Mouse (Mus musculus) forebrain, embryonic 12.5 days (tissue): ENCODE results near the gene Layn. TPM values are rescaled to one million over a fixed set of nuclear protein-coding genes. Genes with fewer than 3 reads are reported as not detected.

ENCODE experiments used
- ATAC-seq: fragments of 200-750 bp; cut with Nextera tagmentation; 2 replicates; pipeline ENCODE4 v1.8.0; 2017; ENCODE audit warnings: moderate TSS enrichment; ENCODE audit not compliant: low FRiP score
- H3K27ac ChIP-seq: fragments of 300-500 bp; sonication (generic); 2 replicates; pipeline ENCODE4 v1.5.1; 2016; ENCODE audit warnings: mild to moderate bottlenecking
- H3K27me3 ChIP-seq: fragments of 300-500 bp; sonication (generic); 2 replicates; pipeline ENCODE4 v1.6.1; 2016; ENCODE audit warnings: mild to moderate bottlenecking
- H3K36me3 ChIP-seq: fragments of 300-500 bp; sonication (generic); replicated peaks from 2 replicates; pipeline ENCODE4 v1.6.1; 2016; ENCODE audit warnings: mild to moderate bottlenecking
- H3K4me1 ChIP-seq: fragments of 300-500 bp; sonication (generic); 2 replicates; pipeline ENCODE4 v1.6.1; 2016
- H3K4me2 ChIP-seq: fragments of 300-500 bp; sonication (generic); 2 replicates; pipeline ENCODE4 v1.6.1; 2016; ENCODE audit warnings: mild to moderate bottlenecking, moderate library complexity
- H3K4me3 ChIP-seq: fragments of 300-500 bp; sonication (generic); replicated peaks from 2 replicates; pipeline ENCODE4 v1.5.1; 2016; ENCODE audit warnings: mild to moderate bottlenecking
- H3K9ac ChIP-seq: fragments of 300-500 bp; sonication (generic); 2 replicates; pipeline ENCODE4 v1.6.1; 2016; ENCODE audit warnings: mild to moderate bottlenecking
- H3K9me3 ChIP-seq: fragments of 300-500 bp; sonication (generic); 2 replicates; pipeline ENCODE4 v1.6.1; 2016
- WGBS: fragments of 180-500 bp; shearing (Covaris S2); methylation state at CpG from one replicate; pipeline ENCODE4 v1.1.7; 2016; 5-methylcytosine and 5-hydroxymethylcytosine counted together
- polyA plus RNA-seq: library from polyadenylated mRNA; unstranded; fragments of >200 nt; fragmentation: Nextera tagmentation; extraction: Ambion mirVana; gene quantifications from 2 replicates; pipeline ENCODE4 v1.2.1, GENCODE M21; 2016

The Layn gene
- polyA plus RNA-seq, 1 experiment from 2014 or later = 0.69 TPM

GRCm38 (mm10) chr9:51070801-51071200 lies 6.1 kb downstream of the Layn start:
- Histone ChIP-seq H3K27ac (no peak overlapping the region), H3K9me3 (no peaks in the 10 kb centered on the region), H3K4me1 (peaks cover 4% of the 10 kb centered on the region), H3K4me3 (no peak overlapping the region), H3K9ac (no peak overlapping the region), H3K4me2 (no peak overlapping the region), H3K36me3 (no peaks in the 10 kb centered on the region), H3K27me3 (0 out of 2 replicates have a peak, but pooled peaks cover 4% of the 10 kb centered on the region)
- no peak for ATAC-seq
- WGBS = 79% methylated on average over 4 of the region's 4 CpGs

GRCm38 (mm10) chr9:51068202-51068601 lies 8.7 kb downstream of the Layn start:
- Histone ChIP-seq H3K4me3 (no peak overlapping the region), H3K36me3 (no peaks in the 10 kb centered on the region), H3K4me2 (no peak overlapping the region), H3K27me3 (no peaks in the 10 kb centered on the region), H3K9ac (no peak overlapping the region), H3K27ac (no peak overlapping the region), H3K4me1 (no peaks in the 10 kb centered on the region), H3K9me3 (no peaks in the 10 kb centered on the region)
- 87% methylated on average over 3 of the region's 3 CpGs for WGBS
- no peak for ATAC-seq

- no peak within 1 kb of the TSS for H3K4me2 ChIP-seq
- no peak for ATAC-seq
- no peak within 1 kb of the TSS for H3K4me3 ChIP-seq
- no peak within 1 kb of the TSS for H3K9ac ChIP-seq
- WGBS = 83% methylated on average over 2 of the region's 2 CpGs
- no peaks in the 10 kb centered on the region for H3K27me3 ChIP-seq
- H3K36me3 ChIP-seq = no peaks in the 10 kb centered on the region
- no peaks in the 10 kb centered on the region for H3K4me1 ChIP-seq
- H3K9me3 ChIP-seq = no peaks in the 10 kb centered on the region
- no peak within 1 kb of the TSS for H3K27ac ChIP-seq
Measured at GRCm38 (mm10) chr9:51060601-51061000, 16.3 kb downstream of the Layn start, which contains the start of gene Btg4. Gene Btg4, plus strand, starts transcription at chr9:51060901.

GRCm38 (mm10) chr9:51058951-51059521 lies 17.9 kb downstream of the Layn start:
- no peaks in the 10 kb centered on the region for H3K27me3 ChIP-seq
- no peak overlapping the region for H3K4me3 ChIP-seq
- H3K9ac ChIP-seq = no peak overlapping the region
- no peak overlapping the region for H3K27ac ChIP-seq
- 78% methylated on average over 4 of the region's 4 CpGs for WGBS
- H3K9me3 ChIP-seq = no peaks in the 10 kb centered on the region
- no peaks in the 10 kb centered on the region for H3K36me3 ChIP-seq
- H3K4me2 ChIP-seq = no peak overlapping the region
- no peaks in the 10 kb centered on the region for H3K4me1 ChIP-seq
- no peak for ATAC-seq

- Histone ChIP-seq H3K4me3 (no peak overlapping the region), H3K27me3 (no peaks in the 10 kb centered on the region), H3K4me1 (no peaks in the 10 kb centered on the region), H3K9ac (no peak overlapping the region), H3K27ac (no peak overlapping the region), H3K36me3 (no peaks in the 10 kb centered on the region), H3K9me3 (no peaks in the 10 kb centered on the region), H3K4me2 (no peak overlapping the region)
- no peak for ATAC-seq
- 70% methylated on average over 3 of the region's 3 CpGs for WGBS
Measured at GRCm38 (mm10) chr9:51056360-51057324, 20.3 kb downstream of the Layn start.

GRCm38 (mm10) chr9:51052180-51052579 lies 24.7 kb downstream of the Layn start:
- Histone ChIP-seq H3K27me3 (no peaks in the 10 kb centered on the region), H3K36me3 (no peaks in the 10 kb centered on the region), H3K9me3 (no peaks in the 10 kb centered on the region), H3K9ac (no peak overlapping the region), H3K4me1 (no peaks in the 10 kb centered on the region), H3K27ac (no peak overlapping the region), H3K4me3 (no peak overlapping the region), H3K4me2 (no peak overlapping the region)
- ATAC-seq = no peak
- WGBS = 71% methylated on average over 3 of the region's 3 CpGs

- Histone ChIP-seq H3K4me1 (no peaks in the 10 kb centered on the region), H3K9me3 (no peaks in the 10 kb centered on the region), H3K9ac (no peak overlapping the region), H3K27ac (no peak overlapping the region), H3K36me3 (no peaks in the 10 kb centered on the region), H3K27me3 (no peaks in the 10 kb centered on the region), H3K4me3 (no peak overlapping the region), H3K4me2 (no peak overlapping the region)
- ATAC-seq = no peak
- 87% methylated on average over 6 of the region's 6 CpGs for WGBS
Measured at GRCm38 (mm10) chr9:51042136-51042535, 34.8 kb downstream of the Layn start.

- ATAC-seq = no peak
- 89% methylated on average over 7 of the region's 7 CpGs for WGBS
- H3K4me2 ChIP-seq = no peak overlapping the region
Measured at GRCm38 (mm10) chr9:51041491-51041980, 35.4 kb downstream of the Layn start.

GRCm38 (mm10) chr9:51032785-51033529 lies 43.9 kb downstream of the Layn start:
- H3K4me1 ChIP-seq = no peaks in the 10 kb centered on the region
- no peak overlapping the region for H3K4me2 ChIP-seq
- WGBS = 82% methylated on average over 3 of the region's 3 CpGs
- no peak overlapping the region for H3K27ac ChIP-seq
- no peaks in the 10 kb centered on the region for H3K9me3 ChIP-seq
- no peak overlapping the region for H3K9ac ChIP-seq
- H3K4me3 ChIP-seq = no peak overlapping the region
- H3K27me3 ChIP-seq = no peaks in the 10 kb centered on the region
- H3K36me3 ChIP-seq = no peaks in the 10 kb centered on the region
- no peak for ATAC-seq

More at GRCm38 (mm10) chr9:51041491-51041980, 35.4 kb downstream of the Layn start:
- no peak overlapping the region for H3K9ac ChIP-seq
- H3K27me3 ChIP-seq = no peaks in the 10 kb centered on the region
- no peaks in the 10 kb centered on the region for H3K4me1 ChIP-seq
- no peak overlapping the region for H3K27ac ChIP-seq
- no peak overlapping the region for H3K4me3 ChIP-seq
- H3K9me3 ChIP-seq = no peaks in the 10 kb centered on the region
- H3K36me3 ChIP-seq = no peaks in the 10 kb centered on the region

- H3K9ac ChIP-seq = no peak overlapping the region
- no peaks in the 10 kb centered on the region for H3K9me3 ChIP-seq
- H3K36me3 ChIP-seq = no peaks in the 10 kb centered on the region
- ATAC-seq = no peak
- no peak overlapping the region for H3K4me2 ChIP-seq
- no peak overlapping the region for H3K4me3 ChIP-seq
- no peak overlapping the region for H3K27ac ChIP-seq
- H3K27me3 ChIP-seq = no peaks in the 10 kb centered on the region
- H3K4me1 ChIP-seq = no peaks in the 10 kb centered on the region
- 79% methylated on average over 8 of the region's 8 CpGs for WGBS
Measured at GRCm38 (mm10) chr9:51032291-51032690, 44.6 kb downstream of the Layn start.

- WGBS = 80% methylated on average over 6 of the region's 6 CpGs
- H3K27me3 ChIP-seq = no peaks in the 10 kb centered on the region
Measured at GRCm38 (mm10) chr9:51031603-51032002, 45.3 kb downstream of the Layn start.

GRCm38 (mm10) chr9:51030147-51030546 lies 46.7 kb downstream of the Layn start:
- Histone ChIP-seq H3K4me2 (no peak overlapping the region), H3K4me3 (no peak overlapping the region), H3K27me3 (no peaks in the 10 kb centered on the region), H3K9ac (no peak overlapping the region), H3K36me3 (no peaks in the 10 kb centered on the region), H3K27ac (no peak overlapping the region), H3K9me3 (no peaks in the 10 kb centered on the region), H3K4me1 (no peaks in the 10 kb centered on the region)
- no peak for ATAC-seq
- 54% methylated on average over 1 of the region's 1 CpGs for WGBS

More at GRCm38 (mm10) chr9:51031603-51032002, 45.3 kb downstream of the Layn start:
- no peak for ATAC-seq
- Histone ChIP-seq H3K4me2 (no peak overlapping the region), H3K9me3 (no peaks in the 10 kb centered on the region), H3K4me1 (no peaks in the 10 kb centered on the region), H3K36me3 (no peaks in the 10 kb centered on the region), H3K9ac (no peak overlapping the region), H3K27ac (no peak overlapping the region), H3K4me3 (no peak overlapping the region)
